14 mouse cellular contexts compared by ENCODE assay signal in the genomic region with DNA sequence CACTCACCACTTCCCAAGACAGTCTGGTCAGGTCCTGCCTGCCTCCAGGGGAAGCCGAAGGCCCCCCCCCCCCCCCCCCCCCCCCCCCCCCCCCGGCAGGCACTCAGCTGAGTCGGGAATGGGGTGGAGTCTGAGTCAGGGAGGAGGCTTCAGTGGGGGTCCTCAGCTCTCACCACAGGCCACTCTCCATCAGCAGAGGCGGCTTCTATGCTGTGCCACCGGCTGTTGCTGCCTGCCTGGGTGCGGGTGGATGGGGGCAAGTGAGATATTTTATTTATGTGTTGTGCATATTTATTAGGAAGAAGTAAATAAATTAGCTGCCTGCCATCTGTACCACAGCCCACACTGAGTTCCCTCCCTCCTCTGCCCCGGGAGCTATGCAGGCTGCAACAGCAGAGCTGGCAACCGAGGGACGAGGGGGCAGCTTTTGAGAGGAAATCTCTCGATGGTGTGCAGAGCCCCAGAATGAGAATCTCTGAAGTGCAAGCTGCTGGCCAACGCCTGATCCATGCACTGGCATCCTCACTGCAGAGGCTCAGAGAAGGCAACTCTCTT. TPM values are rescaled to one million over a fixed set of nuclear protein-coding genes. Genes with fewer than 3 reads are reported as not detected.
DNase-seq lines count a peak whose midpoint lies in the region; ATAC-seq and TF ChIP-seq lines count a peak whose summit lies in the region.
"Had no signal": no experiment of that assay in that cellular context is flagged by ENCODE, and none has a peak within 500 bp of the region (broad histone marks: within the 10 kb centered on the region; RNA-seq: fewer than 3 reads in every experiment).

A gene (minus strand): TSS at position 235 of the 555 bp plus-strand sequence.

- no peak within 1 kb of the TSS for H3K4me2 ChIP-seq in midbrain, embryonic 13.5 days (replicated peaks)
- H3K4me2 ChIP-seq in midbrain, embryonic 11.5 days, result no peak within 1 kb of the TSS
- H3K4me2 ChIP-seq in neural tube, embryonic 15.5 days, result no peak within 1 kb of the TSS
- H3K4me2 ChIP-seq: heart, embryonic 13.5 days; lung, embryonic 14.5 days had no signal

- H3K36me3 ChIP-seq in midbrain, embryonic 13.5 days, result no peaks in the 10 kb centered on the region
- no peaks in the 10 kb centered on the region for H3K36me3 ChIP-seq in midbrain, embryonic 11.5 days (ENCODE audit: control insufficient read depth, insufficient read depth, low read length)
- no peaks in the 10 kb centered on the region for H3K36me3 ChIP-seq in neural tube, embryonic 15.5 days
- H3K36me3 ChIP-seq: heart, embryonic 13.5 days had no signal

- H3K9ac ChIP-seq in midbrain, embryonic 13.5 days (replicated peaks), result no peak within 1 kb of the TSS
- no peak within 1 kb of the TSS for H3K9ac ChIP-seq in midbrain, embryonic 11.5 days (ENCODE audit: low read length)
- H3K9ac ChIP-seq in neural tube, embryonic 15.5 days (replicated peaks), result no peak within 1 kb of the TSS
- H3K9ac ChIP-seq: heart, embryonic 13.5 days; lung, embryonic 14.5 days had no signal

- 17% methylated on average over 9 of the region's 11 CpGs for WGBS in cerebellum, adult 2 months
- WGBS in midbrain, embryonic 13.5 days, result 47% methylated on average over 8 of the region's 11 CpGs
- 57% methylated on average over 9 of the region's 11 CpGs for WGBS in midbrain, embryonic 11.5 days
- WGBS in neural tube, embryonic 15.5 days, result 26% methylated on average over 8 of the region's 11 CpGs

- no peak for TF ChIP-seq CTCF in cerebellum, adult 2 months (IDR thresholded peaks at IDR 0.05; ENCODE audit: borderline replicate concordance, insufficient read depth, low read depth, low read length)

- H3K9me3 ChIP-seq in midbrain, embryonic 13.5 days, result no peaks in the 10 kb centered on the region
- H3K9me3 ChIP-seq in midbrain, embryonic 11.5 days (ENCODE audit: control insufficient read depth, low read length), result no peaks in the 10 kb centered on the region
- H3K9me3 ChIP-seq in neural tube, embryonic 15.5 days (replicated peaks), result no peaks in the 10 kb centered on the region
- H3K9me3 ChIP-seq: heart, embryonic 13.5 days had no signal

- no peaks in the 10 kb centered on the region for H3K4me1 ChIP-seq in cerebellum, adult 2 months (ENCODE audit: control insufficient read depth, insufficient read depth, low read length)
- H3K4me1 ChIP-seq in midbrain, embryonic 13.5 days (replicated peaks), result no peaks in the 10 kb centered on the region
- no peaks in the 10 kb centered on the region for H3K4me1 ChIP-seq in midbrain, embryonic 11.5 days (ENCODE audit: control insufficient read depth, insufficient read depth, low read length)
- peaks cover 20% of the 10 kb centered on the region for H3K4me1 ChIP-seq in neural tube, embryonic 15.5 days

- no peak within 1 kb of the TSS for H3K4me3 ChIP-seq in cerebellum, adult 2 months (replicated peaks; ENCODE audit: insufficient read depth, low read depth, low read length)
- H3K4me3 ChIP-seq in midbrain, embryonic 13.5 days (replicated peaks), result no peak within 1 kb of the TSS
- H3K4me3 ChIP-seq in midbrain, embryonic 11.5 days (ENCODE audit: low read depth, low read length), result no peak within 1 kb of the TSS
- H3K4me3 ChIP-seq in neural tube, embryonic 15.5 days (replicated peaks), result no peak within 1 kb of the TSS
- H3K4me3 ChIP-seq: heart, embryonic 13.5 days had no signal

- peak; percentile 37; the same call in 1 of the 2 replicates for ATAC-seq in midbrain, embryonic 13.5 days
- ATAC-seq in midbrain, embryonic 11.5 days (ENCODE audit: low FRiP score), result no peak
- peak; percentile 27; the same call in 1 of the 2 replicates for ATAC-seq in neural tube, embryonic 15.5 days (ENCODE audit: low FRiP score)

- H3K27me3 ChIP-seq in cerebellum, adult 2 months (ENCODE audit: control insufficient read depth, insufficient read depth, low read length), result no peaks in the 10 kb centered on the region; the same call in 1 of the 2 replicates
- no peaks in the 10 kb centered on the region for H3K27me3 ChIP-seq in midbrain, embryonic 13.5 days
- no peaks in the 10 kb centered on the region for H3K27me3 ChIP-seq in midbrain, embryonic 11.5 days (ENCODE audit: control insufficient read depth, insufficient read depth, low read length)
- no peaks in the 10 kb centered on the region for H3K27me3 ChIP-seq in neural tube, embryonic 15.5 days (replicated peaks)

- H3K27ac ChIP-seq in cerebellum, adult 2 months (ENCODE audit: insufficient read depth, low read length), result no peak within 1 kb of the TSS
- no peak within 1 kb of the TSS for H3K27ac ChIP-seq in midbrain, embryonic 13.5 days
- H3K27ac ChIP-seq in midbrain, embryonic 11.5 days (ENCODE audit: low read depth, low read length), result no peak within 1 kb of the TSS
- no peak within 1 kb of the TSS for H3K27ac ChIP-seq in neural tube, embryonic 15.5 days (replicated peaks)
- H3K27ac ChIP-seq: heart, embryonic 13.5 days had no signal

- no peak for DNase-seq in cerebellum, adult 2 months
- DNase-seq in cerebellum, adult 9-11 months, result no peak
- no peak for DNase-seq in midbrain, embryonic 11.5 days (ENCODE audit: low spot score, missing footprints)
- peak; percentile 68 to 70 for DNase-seq in layer of hippocampus, adult 8-10 months (ENCODE audit: low spot score in 2 of 2)
- DNase-seq in kidney, adult 18-20 months, result no peak
- DNase-seq in urinary bladder, postnatal 25 days (ENCODE audit: low spot score), result no peak
- DNase-seq: adrenal gland, postnatal 36 days; cerebellum, postnatal 36 days; kidney, adult 2 months; lung, embryonic 14.5 days; thymus, postnatal 4 days had no signal

- TF ChIP-seq POLR2A in cerebellum, adult 2 months (IDR thresholded peaks at IDR 0.05; ENCODE audit: borderline replicate concordance, insufficient read depth, low read length), result no peak

RNA-seq across cellular contexts. Expression of the gene that starts here (rescaled TPM):
- polyA plus RNA-seq in cerebellum, adult 2 months (2012; rRNA removed), result 13.5 and 15.5 TPM in 2 replicates
- 4.4 and 4.8 TPM in 2 replicates for polyA plus RNA-seq in midbrain, embryonic 13.5 days (2015; fragmentation: Nextera tagmentation; extraction: Ambion mirVana)
- polyA plus RNA-seq in midbrain, embryonic 11.5 days (2014; fragmentation: Nextera tagmentation; extraction: Ambion mirVana), result 0.46 and 0.76 TPM in 2 replicates
- total RNA-seq in layer of hippocampus, adult 8-10 months (2022), result 10 to 100 TPM in 1 of 4 experiments, 1 to 10 TPM in 3; 7.9 to 10.8 (median 8.6) TPM
- polyA plus RNA-seq in neural tube, embryonic 15.5 days (2015; fragmentation: Nextera tagmentation; extraction: Ambion mirVana), result 7.7 and 8.6 TPM in 2 replicates

Comparison
In these comparisons a context has a peak if more than half of its experiments do, and no peak if none do; other contexts are left out.
1. DNase-seq: peak in layer of hippocampus, adult 8-10 months (2 of 2); none in cerebellum, adult 2 months (0 of 2), cerebellum, adult 9-11 months (single experiment), midbrain, embryonic 11.5 days (single experiment), kidney, adult 18-20 months (single experiment) and urinary bladder, postnatal 25 days (single experiment).